Mouse (Mus musculus) gastrocnemius, adult 18-20 months (tissue): ENCODE measurements around the gene Mapk13. TPM values are rescaled to one million over a fixed set of nuclear protein-coding genes. Genes with fewer than 3 reads are reported as not detected.
"Not testable (repeated sequence)": the region's sequence is repeated elsewhere in the genome, so short reads cannot be mapped to it uniquely, and the experiment has no call there.

Experiments
- DNase-seq: peaks from one replicate; pipeline ENCODE4 v3.0.0; 2021; ENCODE audit warnings: low spot score
- total RNA-seq, 2 experiments: library from RNA; stranded (reverse); gene quantifications; 2 replicates each; pipeline ENCODE4 v1.2.3; 2021

Gene Mapk13
- total RNA-seq, 2 experiments from 2014 or later = 0.31 TPM; not detected in 1

- DNase-seq = no peak
Measured at GRCm38 (mm10) chr17:28814529-28815097, 45.5 kb downstream of the Mapk13 start.

- no peak for DNase-seq
Measured at GRCm38 (mm10) chr17:28815384-28816004, 46.4 kb downstream of the Mapk13 start.

- DNase-seq = not testable (repeated sequence)
Measured at GRCm38 (mm10) chr17:28816326-28816725, 47.2 kb downstream of the Mapk13 start.

GRCm38 (mm10) chr17:28816875-28817811 is 48.0 kb downstream of the Mapk13 start:
- no peak for DNase-seq

- DNase-seq = no peak
Measured at GRCm38 (mm10) chr17:28820189-28820588, 51.1 kb downstream of the Mapk13 start.

- DNase-seq = no peak
Measured at GRCm38 (mm10) chr17:28823004-28823745, 54.1 kb downstream of the Mapk13 start.

- no peak for DNase-seq
Measured at GRCm38 (mm10) chr17:28823749-28824148, 54.7 kb downstream of the Mapk13 start.

- no peak for DNase-seq
Measured at GRCm38 (mm10) chr17:28824896-28825295, 55.8 kb downstream of the Mapk13 start.

- DNase-seq = no peak
Measured at GRCm38 (mm10) chr17:28825359-28826041, 56.4 kb downstream of the Mapk13 start.

GRCm38 (mm10) chr17:28827665-28828231 is 58.7 kb downstream of the Mapk13 start:
- no peak for DNase-seq

GRCm38 (mm10) chr17:28829120-28829519 is 60.0 kb downstream of the Mapk13 start:
- DNase-seq = no peak

Other genes starting within 250 kb of the Mapk13 start
- gene Armc12, start 238.5 kb upstream of the Mapk13 start, total RNA-seq = not detected
- not detected for gene Clpsl2, start 219.9 kb upstream of the Mapk13 start, total RNA-seq
- not detected for gene Clps, start 208.5 kb upstream of the Mapk13 start, total RNA-seq
- not detected for gene Lhfpl5, start 193.7 kb upstream of the Mapk13 start, total RNA-seq
- 10 to 100 TPM; 26.7 to 30.4 TPM for gene Srpk1, start 146.6 kb upstream of the Mapk13 start, total RNA-seq
- gene Slc26a8, start 79.1 kb upstream of the Mapk13 start, total RNA-seq = under 1 TPM; 0.17 to 0.18 TPM
- 10 to 100 TPM; 87.4 to 93.2 TPM for gene Mapk14, start 78.0 kb upstream of the Mapk13 start, total RNA-seq
- gene AC170998.1, start 43.2 kb upstream of the Mapk13 start, total RNA-seq = under 1 TPM in 1 of 2 experiments, not detected in 1; 0.66 TPM
- gene Brpf3, start 31.8 kb downstream of the Mapk13 start, total RNA-seq = 10 to 100 TPM; 15.2 to 15.6 TPM
- under 1 TPM in 1 of 2 experiments, not detected in 1; 0.05 TPM for gene Pnpla1, start 89.1 kb downstream of the Mapk13 start, total RNA-seq
- gene 4930539E08Rik, start 146.0 kb downstream of the Mapk13 start, total RNA-seq = not detected
- not detected for gene Pxt1, start 174.5 kb downstream of the Mapk13 start, total RNA-seq
- 10 to 100 TPM; 37.1 to 42.1 TPM for gene Kctd20, start 182.7 kb downstream of the Mapk13 start, total RNA-seq
- 10 to 100 TPM; 20.2 to 22.4 TPM for gene Stk38, start 238.7 kb downstream of the Mapk13 start, total RNA-seq